Mouse (Mus musculus) neutrophil, adult 5-6 weeks (primary cell): ENCODE measurements around the gene D430042O09Rik. TPM values are rescaled to one million over a fixed set of nuclear protein-coding genes. Genes with fewer than 3 reads are reported as not detected.

Experiments used
- ATAC-seq: fragments of 151-379, 151-347 bp; 2 replicates; pipeline ENCODE4 v1.8.0; 2017; ENCODE audit warnings: mild to moderate bottlenecking, moderate TSS enrichment; ENCODE audit not compliant: insufficient number of reproducible peaks, poor library complexity, low FRiP score, severe bottlenecking; ENCODE audit errors: extremely low read depth
- total RNA-seq: library from RNA; stranded (forward); fragments of 200-1000 nt; gene quantifications from 2 replicates; pipeline ENCODE4 v1.2.3, GENCODE M21; 2017

The D430042O09Rik gene
- total RNA-seq, 1 experiment from 2014 or later: 17.1 TPM

DNA sequence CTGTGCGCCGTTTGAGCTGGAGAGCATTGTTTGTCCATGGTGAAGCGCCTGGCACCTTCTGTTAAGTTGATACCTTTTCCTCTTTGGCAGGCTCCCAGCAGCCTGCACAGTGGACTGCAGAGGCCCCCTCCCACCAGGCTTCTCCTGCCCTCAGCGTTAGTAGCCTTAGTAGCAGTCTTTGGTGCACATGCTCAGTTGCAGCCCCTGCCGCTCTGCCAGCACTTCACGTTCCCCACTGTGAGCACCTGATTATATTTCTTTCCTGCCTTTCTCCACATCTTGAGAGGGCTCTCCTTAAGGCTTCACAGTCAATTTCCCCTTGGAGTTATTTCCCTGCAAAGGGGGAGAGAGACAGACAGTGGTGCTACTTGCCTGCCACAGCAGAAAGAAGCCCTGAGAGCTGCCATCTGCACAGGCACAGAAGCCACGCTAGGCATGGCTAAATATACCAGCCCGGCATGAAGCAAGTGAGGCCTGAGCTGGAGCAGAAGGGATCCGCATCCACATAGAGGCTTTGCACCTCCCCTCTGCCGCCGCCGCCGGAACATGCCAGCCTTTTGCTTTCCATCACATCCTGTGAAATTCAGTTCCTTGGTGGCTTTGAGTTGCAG lies 65.4 kb downstream of the D430042O09Rik start:
- no peak for ATAC-seq

DNA sequence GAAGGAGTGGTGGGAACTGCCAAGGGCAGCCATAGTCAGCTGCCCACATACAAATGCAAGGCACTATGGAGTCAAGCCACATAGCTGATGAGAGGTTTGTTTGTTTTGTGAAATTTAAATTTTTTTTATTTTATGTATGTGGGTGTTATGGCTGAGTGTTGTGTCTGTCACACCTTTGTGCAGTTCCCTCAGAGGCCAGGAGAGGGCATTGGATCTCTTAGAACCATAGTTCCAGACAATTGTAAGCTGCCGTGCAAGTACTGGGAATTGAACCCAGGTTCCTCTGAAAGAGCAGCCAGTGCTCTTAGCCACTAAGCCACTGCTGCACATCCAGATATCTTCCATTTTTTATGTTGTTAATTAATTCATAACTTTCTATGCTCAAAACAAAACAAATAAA lies 75.5 kb downstream of the D430042O09Rik start:
- ATAC-seq: no peak

DNA sequence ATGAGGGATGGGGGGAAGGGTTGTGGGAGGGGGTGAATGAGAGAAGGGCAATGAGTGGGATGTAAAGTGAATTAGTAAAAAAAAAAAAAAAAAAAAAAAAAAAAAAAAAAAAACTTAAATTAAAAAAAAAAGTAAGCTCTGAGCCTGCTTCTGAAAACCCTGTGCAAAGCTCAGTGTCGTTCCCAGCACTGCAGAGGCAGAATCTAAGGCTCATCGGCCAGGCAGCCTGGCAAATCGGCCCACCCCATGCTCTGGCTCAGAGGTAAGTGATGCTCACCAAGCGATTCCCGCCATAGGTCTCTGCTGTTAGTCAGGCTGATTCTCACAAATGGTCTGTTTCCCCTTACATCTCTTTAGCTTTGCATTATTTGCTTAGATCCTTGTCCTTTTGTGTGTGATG lies 78.4 kb downstream of the D430042O09Rik start:
- ATAC-seq: no peak

DNA sequence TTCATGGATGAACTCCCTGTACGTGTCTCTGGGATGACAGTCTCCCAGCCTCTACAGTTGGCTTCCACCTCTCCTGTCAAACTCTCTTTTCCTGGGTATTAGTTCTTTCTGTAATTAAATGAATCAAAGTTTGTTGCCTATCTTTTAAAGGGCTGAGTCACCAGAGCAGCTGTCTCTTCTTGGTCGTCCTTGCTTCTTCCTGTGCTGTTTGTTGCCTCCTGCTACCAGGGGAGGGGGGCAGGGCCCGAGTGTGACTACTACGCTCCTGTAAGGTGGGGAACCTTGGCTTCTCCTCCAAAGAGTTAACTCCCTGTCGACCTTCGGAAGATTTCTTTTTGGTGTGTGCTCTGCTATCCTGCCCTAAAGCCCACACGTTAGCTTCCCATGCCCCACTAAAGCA lies 79.4 kb downstream of the D430042O09Rik start:
- ATAC-seq: no peak

DNA sequence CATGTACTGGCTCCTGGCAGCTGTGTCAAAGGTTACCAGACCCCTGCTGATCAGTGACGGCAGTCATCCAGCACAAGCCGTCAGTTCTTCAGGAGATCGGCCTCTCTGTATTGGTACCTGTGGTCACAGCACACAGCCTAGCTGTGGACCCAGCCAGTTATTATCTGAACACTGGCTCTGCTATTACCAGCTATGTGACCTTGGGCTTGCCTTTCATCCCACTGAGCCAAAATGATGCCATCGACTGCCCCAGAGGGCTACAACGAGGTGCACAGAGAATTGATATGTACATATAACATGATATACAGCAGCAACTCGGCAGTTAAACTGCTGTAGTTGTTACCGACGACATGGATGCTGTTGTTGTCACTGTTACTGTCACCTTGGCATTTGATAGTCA lies 82.4 kb downstream of the D430042O09Rik start:
- ATAC-seq: no peak

DNA sequence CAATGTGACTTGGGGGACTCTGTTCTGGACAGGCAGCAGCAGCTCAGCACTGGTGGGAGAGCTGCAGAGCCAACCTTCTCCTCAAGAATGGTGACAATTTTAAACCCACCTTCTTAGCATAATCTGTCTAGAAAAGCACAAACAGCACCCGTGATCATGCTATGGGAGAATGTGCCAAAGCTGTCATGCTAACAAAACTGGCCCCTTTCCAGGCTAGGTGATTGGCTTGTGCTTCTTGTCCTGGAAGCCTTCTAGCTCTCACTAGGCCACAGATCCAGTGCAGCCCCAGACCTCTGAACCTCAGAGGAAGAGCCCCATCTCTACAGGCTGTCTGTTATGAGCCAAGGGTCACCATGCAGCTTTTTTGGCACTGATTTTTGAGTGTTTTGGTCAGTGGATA lies 98.9 kb downstream of the D430042O09Rik start:
- no peak for ATAC-seq

DNA sequence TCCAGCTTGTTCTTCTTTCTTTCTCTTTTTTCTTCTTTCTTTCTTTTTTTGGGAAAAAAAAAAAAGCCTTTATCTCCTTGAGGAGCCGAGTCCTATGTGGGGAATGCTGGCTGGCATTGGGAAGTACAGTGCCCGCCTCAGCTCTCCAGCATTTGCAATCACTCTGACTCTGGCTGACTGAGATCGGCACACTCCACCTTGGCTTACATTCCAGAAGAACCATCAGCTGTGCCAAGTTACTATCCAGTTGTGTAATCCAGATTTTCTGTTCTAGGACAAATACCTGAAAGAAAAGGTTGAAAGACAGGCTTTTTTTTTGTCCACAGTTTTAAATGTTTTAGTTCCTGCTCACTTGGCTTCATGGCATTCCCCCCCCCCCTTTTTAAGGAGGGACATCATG lies 100.5 kb downstream of the D430042O09Rik start:
- ATAC-seq: no peak

DNA sequence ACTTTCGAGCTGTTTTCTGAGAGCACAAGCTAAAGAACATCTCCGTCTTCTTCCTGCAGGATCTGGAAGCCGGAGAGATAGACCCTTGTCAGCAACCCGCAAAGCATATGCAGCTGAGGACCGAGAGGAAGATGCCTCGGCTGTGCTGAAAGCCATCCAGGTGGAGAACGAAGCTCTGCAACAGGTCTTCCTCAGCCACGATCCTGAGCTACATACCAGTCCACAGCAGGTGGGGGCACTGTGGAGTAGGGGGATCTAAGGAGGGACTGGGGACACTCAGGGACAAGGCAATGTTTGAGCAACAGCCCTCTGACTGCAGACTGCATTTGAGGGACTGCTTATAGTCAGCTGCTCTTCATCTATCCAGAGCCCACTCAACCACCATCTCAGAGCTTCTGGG lies 105.0 kb downstream of the D430042O09Rik start:
- ATAC-seq: no peak

DNA sequence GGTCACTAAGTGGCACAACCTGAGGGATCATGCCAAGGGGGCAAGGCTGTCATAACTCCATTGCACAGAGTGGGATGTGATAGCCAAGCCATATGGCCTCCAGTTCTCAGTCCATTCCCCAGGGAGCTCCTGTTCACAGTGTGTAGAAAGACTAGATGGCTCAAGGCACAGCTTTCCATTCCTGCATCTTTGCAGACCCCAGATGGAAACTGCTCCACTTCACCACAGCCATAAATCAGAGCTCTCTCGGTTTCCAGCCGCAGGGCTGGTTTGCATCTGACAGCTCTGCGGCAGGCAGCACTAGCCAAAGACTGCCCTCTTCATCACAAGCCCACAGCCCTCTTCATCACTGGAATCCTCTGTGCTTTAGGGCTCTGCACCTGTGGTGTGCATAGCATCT lies 108.0 kb downstream of the D430042O09Rik start:
- no peak for ATAC-seq

DNA sequence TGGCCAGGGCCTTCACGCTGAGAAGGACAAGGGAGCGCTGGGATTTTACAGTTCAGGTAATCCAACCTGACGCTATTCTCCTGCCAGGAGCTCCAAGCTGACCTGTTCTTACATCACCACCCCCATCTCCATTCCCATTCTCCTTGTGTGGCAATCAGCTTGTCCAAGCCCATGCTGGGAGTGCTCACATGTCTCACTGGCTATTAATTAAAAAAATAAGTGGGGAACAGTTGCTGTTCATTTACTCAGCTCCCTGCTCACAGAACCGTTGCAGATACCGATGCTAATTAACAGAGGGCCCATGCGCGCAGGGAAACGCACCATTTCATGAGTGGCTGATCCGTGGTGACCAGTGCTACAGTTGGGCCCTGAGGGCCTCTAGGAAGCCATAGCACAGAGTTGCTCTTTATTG lies 110.6 kb downstream of the D430042O09Rik start:
- ATAC-seq: no peak

DNA sequence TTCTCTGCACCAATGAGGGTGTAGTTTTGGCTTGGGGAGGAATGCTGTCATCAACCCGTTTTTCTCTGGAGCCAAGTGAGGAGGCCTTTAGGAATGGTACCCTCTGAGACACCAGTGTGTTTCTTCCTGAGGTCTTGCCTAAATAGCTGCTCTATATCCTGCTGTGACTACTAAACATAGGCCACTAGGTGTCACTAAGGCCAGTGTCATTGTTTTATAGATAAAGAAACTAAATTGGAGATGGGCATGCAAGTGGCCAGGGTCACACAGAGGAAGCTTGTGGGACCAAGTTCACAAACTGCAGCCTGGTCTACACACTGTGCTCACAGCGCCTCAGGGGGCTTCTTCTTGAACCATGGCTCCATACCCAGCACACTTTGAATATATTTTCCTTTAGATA lies 112.5 kb downstream of the D430042O09Rik start:
- ATAC-seq: no peak

DNA sequence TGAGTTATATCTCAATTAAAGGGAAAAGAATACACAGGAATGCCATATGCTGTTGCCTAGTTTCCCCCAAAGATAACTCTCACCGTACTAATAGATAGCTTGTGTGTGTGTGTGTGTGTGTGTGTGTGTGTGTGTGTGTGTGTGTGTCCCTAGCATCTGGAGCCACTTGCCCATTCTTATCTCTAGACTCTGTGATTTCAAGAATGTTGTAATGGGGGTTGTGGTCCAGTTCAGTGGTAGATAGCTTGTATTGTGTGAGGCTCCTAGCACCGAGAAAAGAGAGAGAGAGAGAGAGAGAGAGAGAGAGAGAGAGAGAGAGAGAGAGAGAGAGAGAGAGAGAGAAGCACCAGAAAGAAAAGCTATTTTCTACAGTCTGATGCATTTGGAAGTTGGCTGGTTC lies 118.7 kb downstream of the D430042O09Rik start:
- ATAC-seq: no peak

DNA sequence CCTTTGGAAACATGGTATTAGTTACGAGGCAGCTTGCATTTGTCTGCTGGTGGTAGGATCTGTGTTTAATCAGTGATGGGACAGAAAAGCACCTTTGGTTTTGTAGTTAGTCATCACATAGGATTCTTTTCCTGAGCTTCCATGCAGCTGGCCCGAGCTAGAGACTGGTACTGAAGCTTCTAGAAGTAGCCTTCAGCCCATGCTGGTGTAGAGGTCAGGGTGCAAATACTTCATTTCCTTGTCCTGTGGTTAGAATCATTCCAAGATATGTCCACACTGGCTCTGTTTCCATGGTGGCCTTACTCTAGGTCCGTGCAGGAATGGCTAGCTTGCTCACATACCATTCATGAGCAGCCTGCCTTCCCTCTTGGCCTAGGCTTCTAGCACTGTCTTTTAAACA lies 119.2 kb downstream of the D430042O09Rik start:
- no peak for ATAC-seq

DNA sequence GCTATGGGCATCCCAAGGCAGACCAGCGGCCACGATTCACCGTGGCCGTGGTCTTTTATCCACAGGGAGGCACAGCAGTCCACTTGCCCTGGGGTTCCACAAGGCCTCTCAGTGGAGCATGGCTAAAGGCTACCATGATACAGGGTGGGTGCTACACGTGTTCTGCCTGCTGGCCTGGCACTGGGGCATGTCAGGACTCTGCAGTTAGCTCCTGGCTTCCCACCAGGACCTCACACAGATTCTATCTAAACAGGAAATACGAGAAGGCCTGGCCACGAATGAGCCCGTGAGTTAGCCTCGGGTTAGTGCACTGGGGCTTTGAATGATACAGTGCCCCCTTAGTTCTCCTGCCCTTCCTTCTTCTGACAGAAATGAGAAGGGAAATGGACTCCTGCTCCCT lies 119.7 kb downstream of the D430042O09Rik start:
- ATAC-seq: no peak

DNA sequence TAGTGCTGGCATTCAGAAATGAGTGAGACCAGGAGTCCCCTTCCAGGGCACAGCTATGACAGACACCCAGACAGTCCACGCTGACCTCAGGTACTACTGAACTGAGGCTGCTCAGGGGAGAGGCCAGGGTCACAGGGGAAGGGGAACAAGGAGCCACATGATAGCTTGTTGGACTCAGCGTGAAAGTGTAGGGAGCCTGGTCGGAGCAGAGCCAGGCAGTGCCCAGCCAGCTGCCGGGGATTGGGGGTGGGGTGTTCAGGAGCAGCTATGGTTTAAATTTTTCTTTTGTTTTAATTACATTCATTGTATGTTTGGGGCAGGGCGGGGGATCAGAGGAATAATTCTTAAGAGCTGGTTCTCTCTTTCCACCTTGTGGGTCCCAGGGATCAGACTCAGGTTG lies 120.9 kb downstream of the D430042O09Rik start:
- no peak for ATAC-seq

DNA sequence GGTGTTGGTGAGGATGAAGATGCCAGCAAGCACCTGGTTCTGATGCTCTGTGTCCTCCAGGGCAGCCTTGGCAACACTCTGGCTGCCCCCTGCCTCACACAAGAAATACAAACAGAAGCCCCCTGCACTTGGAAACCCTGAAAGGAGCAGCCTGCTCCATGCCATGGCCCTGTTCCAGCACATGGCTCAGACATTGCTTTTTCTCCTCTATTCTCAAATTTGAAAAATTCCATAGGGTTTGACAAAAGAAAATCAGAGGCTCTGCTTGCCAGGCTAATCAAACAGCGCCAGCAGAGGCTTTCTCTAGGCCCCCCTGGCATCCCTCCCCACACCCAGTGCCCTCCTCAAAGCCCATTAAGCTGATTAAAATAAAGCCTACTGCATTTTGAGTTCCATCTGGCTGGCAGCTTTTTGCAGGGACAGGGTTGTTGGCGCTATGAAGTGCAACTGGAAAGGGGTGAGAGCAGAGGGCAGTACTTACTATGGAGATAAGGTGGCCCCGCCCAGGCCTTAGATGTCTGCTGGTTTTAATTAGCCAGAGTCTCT lies 121.5 kb downstream of the D430042O09Rik start:
- no peak for ATAC-seq

DNA sequence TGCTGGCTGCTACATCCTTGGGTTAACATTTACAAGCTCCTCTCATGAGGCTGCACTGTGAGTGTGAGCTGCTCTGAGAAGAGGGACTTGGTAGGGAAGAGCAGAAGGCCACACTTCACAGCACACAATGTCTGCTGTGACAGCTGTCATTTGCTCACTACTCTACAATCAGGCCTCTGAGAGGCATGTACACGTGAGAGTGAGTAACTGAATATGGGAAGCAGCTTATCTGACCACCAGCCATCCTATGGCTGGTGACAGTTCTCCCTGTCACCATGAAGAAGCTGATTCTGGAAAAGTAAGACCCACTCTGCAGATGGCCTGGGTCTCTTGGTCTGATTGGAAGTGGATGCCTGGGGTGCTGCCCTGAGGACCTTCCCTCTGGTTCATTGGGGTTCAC lies 125.1 kb downstream of the D430042O09Rik start:
- no peak for ATAC-seq

DNA sequence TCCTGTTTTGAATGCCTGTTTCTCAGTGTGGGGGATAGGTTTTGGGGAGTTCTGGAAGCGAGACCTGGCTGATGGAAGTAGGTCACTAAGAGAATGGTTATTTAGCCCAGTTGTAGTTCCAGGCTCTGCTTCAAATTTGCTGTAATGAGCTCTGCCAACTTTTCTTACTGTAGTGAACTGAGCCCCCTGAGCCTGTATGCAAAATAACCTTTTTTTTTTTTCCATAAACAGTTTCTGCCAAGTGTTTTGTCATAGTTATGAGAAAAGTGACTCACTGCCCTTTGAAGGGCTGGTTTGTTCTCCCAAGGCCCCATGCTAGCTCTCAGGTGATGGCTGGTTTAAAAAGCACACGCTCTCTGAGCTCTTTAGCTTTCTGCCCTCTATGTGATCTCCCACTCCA lies 125.8 kb downstream of the D430042O09Rik start:
- no peak for ATAC-seq

DNA sequence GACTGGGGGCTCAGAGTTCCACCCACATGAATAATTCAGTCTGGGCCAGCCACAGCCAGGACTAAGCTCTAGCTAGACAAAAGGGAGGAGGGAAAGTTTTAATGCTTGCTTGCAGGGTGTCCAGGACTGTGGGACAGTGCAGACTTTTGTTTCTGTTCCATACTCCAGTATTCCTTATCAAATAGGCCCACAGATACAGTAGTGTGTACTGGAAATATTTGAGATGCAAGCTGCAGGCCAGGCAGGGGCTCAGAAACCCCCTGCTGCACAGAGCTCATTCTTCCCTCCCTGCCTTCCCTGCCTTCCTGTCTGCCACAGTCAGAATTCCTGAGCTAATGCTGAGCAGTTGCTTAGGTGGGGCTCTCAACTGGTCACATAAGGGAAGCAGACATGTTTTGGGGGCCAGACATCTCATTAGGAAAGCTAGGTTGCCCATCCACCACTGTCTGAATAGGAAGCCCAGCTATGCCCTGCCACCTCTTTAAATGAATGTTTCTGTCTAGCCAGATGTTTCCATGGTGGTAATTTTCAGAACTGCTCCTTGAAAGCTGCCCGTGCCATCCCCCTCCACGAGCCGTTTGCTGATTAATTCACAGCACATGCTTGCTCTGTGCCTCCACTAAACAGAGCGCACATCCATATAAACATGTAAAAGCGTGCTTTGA lies 130.5 kb downstream of the D430042O09Rik start:
- no peak for ATAC-seq

DNA sequence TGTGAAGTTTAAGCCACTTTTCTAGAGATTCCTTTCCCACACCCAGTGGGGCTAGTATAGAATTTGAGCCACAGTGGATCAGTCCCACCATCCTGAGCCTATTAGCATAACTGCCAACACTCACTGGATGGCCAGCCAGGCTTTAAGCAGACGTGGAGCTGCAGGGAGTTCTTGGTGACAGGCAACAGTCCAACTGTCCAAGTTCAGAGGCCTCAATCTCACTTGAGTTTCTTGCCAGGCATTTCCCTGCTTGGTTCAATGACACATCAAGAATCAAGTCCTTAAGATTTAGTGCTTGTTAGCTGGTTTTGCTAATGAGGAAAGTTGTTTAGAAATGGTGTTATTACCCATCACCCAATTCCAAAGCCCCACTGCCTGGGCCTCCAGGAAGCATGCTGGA lies 137.9 kb downstream of the D430042O09Rik start:
- ATAC-seq: no peak
